Mouse (Mus musculus) ovary, postnatal 10 days (tissue): Measurements from ENCODE around the gene Gpr183.

Experiments
- DNase-seq: peaks from one replicate; pipeline ENCODE4 v3.0.0; 2022; ENCODE audit warnings: low spot score

Gene Gpr183

GRCm38 (mm10) chr14:121903381-121903876, 61.6 kb downstream of the Gpr183 start:
- DNase-seq: no peak
